Mouse (Mus musculus): Measurements from ENCODE around the gene Ccnyl1. TPM values are rescaled to one million over a fixed set of nuclear protein-coding genes. Genes with fewer than 3 reads are reported as not detected.

Ccnyl1 gene
- polyA plus RNA-seq, 1 experiment from 2014 or later: 6.9 TPM

- no peak overlapping the region for H3K27ac ChIP-seq (ENCODE audit: low read depth, low read length)
- no peak for ATAC-seq (ENCODE audit: low read depth)
- no peaks in the 10 kb centered on the region for H3K4me1 ChIP-seq (ENCODE audit: control insufficient read depth, insufficient read depth, low read length)
- no peaks in the 10 kb centered on the region for H3K27me3 ChIP-seq (ENCODE audit: control insufficient read depth, insufficient read depth, low read length)
- H3K9ac ChIP-seq (replicated peaks; ENCODE audit: low read depth, low read length): no peak overlapping the region
- H3K4me3 ChIP-seq (ENCODE audit: low read depth, low read length): no peak overlapping the region
- no peaks in the 10 kb centered on the region for H3K36me3 ChIP-seq (ENCODE audit: control insufficient read depth, insufficient read depth, low read length)
- H3K4me2 ChIP-seq (ENCODE audit: low read depth, low read length): no peak overlapping the region
- no peaks in the 10 kb centered on the region for H3K9me3 ChIP-seq (ENCODE audit: control insufficient read depth, low read length)
Measured at GRCm38 (mm10) chr1:64744616-64745015, 54.4 kb downstream of the Ccnyl1 start.

DNA sequence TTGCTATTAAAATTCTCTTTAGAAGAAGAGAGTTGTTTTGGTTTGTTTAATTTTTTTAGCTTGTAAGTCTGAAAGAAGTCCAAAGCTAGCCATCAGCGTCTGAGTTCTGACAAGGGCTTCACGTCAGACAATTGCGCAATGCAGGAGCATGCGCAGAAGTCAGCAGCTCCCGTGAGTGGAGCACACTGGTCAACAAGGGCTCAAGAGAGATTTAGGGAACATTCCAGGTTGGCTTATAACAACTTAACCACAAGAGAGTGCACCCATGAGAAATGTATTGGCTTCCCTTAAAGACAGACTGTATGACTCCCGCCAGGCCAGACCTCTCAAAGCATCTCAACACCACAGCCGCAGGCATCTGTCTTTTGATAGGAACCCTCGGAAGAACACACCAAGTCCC is 62.9 kb downstream of the Ccnyl1 start:
- no peak overlapping the region for H3K27ac ChIP-seq (ENCODE audit: low read depth, low read length)
- no peak overlapping the region for H3K4me3 ChIP-seq (ENCODE audit: low read depth, low read length)
- no peak overlapping the region for H3K4me2 ChIP-seq (ENCODE audit: low read depth, low read length)
- no peaks in the 10 kb centered on the region for H3K9me3 ChIP-seq (ENCODE audit: control insufficient read depth, low read length)
- H3K9ac ChIP-seq (replicated peaks; ENCODE audit: low read depth, low read length): no peak overlapping the region
- 89% methylated on average over 8 of the region's 8 CpGs for WGBS
- H3K27me3 ChIP-seq (ENCODE audit: control insufficient read depth, insufficient read depth, low read length): no peaks in the 10 kb centered on the region
- no peaks in the 10 kb centered on the region for H3K36me3 ChIP-seq (ENCODE audit: control insufficient read depth, insufficient read depth, low read length)
- no peak for ATAC-seq (ENCODE audit: low read depth)
- no peaks in the 10 kb centered on the region for H3K4me1 ChIP-seq (ENCODE audit: control insufficient read depth, insufficient read depth, low read length)

DNA sequence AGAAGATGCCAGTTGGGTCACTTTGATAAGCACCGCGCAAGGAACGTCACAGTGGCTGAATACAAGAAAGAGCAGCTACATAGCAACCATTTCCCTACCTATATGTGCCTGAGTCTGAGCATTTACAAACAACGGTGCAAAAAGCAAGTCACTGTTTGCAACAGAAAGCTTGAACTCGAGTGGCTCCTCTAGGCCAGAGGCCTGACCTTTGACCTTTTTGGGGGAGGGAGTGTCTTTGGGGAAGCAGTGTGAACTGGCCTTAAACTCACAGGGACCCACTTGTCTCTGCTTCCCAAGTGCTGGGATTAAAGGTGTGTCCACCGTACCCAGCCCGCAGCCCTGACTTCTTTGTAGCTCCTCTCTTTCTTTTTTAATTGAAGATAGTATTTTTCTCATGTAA is 63.4 kb downstream of the Ccnyl1 start:
- H3K36me3 ChIP-seq (ENCODE audit: control insufficient read depth, insufficient read depth, low read length): no peaks in the 10 kb centered on the region
- ATAC-seq (ENCODE audit: low read depth): no peak
- H3K4me2 ChIP-seq (ENCODE audit: low read depth, low read length): no peak overlapping the region
- 79% methylated on average over 7 of the region's 7 CpGs for WGBS
- no peaks in the 10 kb centered on the region for H3K4me1 ChIP-seq (ENCODE audit: control insufficient read depth, insufficient read depth, low read length)
- no peak overlapping the region for H3K4me3 ChIP-seq (ENCODE audit: low read depth, low read length)
- H3K27me3 ChIP-seq (ENCODE audit: control insufficient read depth, insufficient read depth, low read length): no peaks in the 10 kb centered on the region
- no peaks in the 10 kb centered on the region for H3K9me3 ChIP-seq (ENCODE audit: control insufficient read depth, low read length)
- H3K9ac ChIP-seq (replicated peaks; ENCODE audit: low read depth, low read length): no peak overlapping the region
- H3K27ac ChIP-seq (ENCODE audit: low read depth, low read length): no peak overlapping the region

DNA sequence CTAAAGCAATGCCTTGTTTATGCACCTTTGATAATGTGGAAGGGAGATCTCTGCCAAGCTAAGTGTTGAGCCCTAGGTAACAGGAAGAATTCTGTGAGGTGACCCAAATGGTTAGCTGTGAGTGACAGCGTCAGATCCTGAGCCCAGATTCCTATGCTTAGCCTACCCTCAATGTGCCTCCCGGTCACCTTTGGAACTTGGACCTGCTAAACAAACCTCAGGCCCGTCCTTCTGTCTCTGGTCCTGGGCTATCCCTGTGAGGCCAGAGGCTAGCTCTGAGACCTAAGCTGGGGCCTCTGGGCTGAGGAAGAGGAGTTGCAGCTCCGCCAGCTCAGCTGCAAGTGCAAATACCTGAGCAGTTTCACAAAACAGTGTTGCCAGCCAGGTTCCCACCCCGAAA is 64.4 kb downstream of the Ccnyl1 start:
- WGBS: 90% methylated on average over 5 of the region's 5 CpGs
- H3K9ac ChIP-seq (replicated peaks; ENCODE audit: low read depth, low read length): no peak overlapping the region
- H3K4me3 ChIP-seq (ENCODE audit: low read depth, low read length): no peak overlapping the region
- ATAC-seq (ENCODE audit: low read depth): no peak
- H3K36me3 ChIP-seq (ENCODE audit: control insufficient read depth, insufficient read depth, low read length): no peaks in the 10 kb centered on the region
- H3K27ac ChIP-seq (ENCODE audit: low read depth, low read length): no peak overlapping the region
- no peaks in the 10 kb centered on the region for H3K27me3 ChIP-seq (ENCODE audit: control insufficient read depth, insufficient read depth, low read length)
- no peak overlapping the region for H3K4me2 ChIP-seq (ENCODE audit: low read depth, low read length)
- H3K4me1 ChIP-seq (ENCODE audit: control insufficient read depth, insufficient read depth, low read length): no peaks in the 10 kb centered on the region
- no peaks in the 10 kb centered on the region for H3K9me3 ChIP-seq (ENCODE audit: control insufficient read depth, low read length)

DNA sequence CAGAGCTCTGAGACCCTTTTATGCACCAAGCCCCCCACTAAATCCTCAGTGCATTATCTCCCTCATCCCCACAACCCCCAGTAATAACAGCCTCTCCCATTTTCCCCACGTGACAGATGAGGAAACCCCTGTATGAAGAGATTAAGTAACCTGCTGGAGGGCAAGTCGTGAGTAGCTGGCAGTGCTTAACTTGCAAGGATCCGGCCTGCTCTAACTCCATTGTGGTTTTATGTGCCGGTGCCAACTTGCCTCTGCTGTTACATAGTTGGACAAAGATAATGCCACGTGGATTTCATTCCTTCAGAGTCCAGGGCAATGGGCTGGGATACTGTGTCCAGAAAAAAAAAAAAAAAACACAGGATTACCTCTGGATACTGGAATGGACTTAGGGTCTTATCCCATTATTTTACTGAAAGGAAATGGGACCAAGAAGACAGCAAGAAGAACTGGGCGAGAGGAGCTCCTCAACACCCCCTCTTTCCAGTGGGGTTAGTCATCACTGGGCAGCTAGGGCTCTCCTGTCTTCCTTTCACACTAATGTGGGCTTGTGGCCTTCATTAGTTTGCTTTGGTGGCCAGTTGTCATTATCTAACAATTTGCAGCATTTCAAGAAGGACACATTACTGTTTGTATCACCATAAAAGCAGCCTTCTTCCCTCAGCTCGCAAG is 65.8 kb downstream of the Ccnyl1 start:
- 76% methylated on average over 7 of the region's 7 CpGs for WGBS
- Histone ChIP-seq H3K27ac (ENCODE audit: low read depth, low read length) (no peak overlapping the region), H3K4me3 (ENCODE audit: low read depth, low read length) (no peak overlapping the region), H3K27me3 (ENCODE audit: control insufficient read depth, insufficient read depth, low read length) (no peaks in the 10 kb centered on the region), H3K36me3 (ENCODE audit: control insufficient read depth, insufficient read depth, low read length) (no peaks in the 10 kb centered on the region), H3K4me2 (ENCODE audit: low read depth, low read length) (no peak overlapping the region), H3K9me3 (ENCODE audit: control insufficient read depth, low read length) (no peaks in the 10 kb centered on the region), H3K4me1 (ENCODE audit: control insufficient read depth, insufficient read depth, low read length) (no peaks in the 10 kb centered on the region), H3K9ac (replicated peaks; ENCODE audit: low read depth, low read length) (no peak overlapping the region)
- no peak for ATAC-seq (ENCODE audit: low read depth)

GRCm38 (mm10) chr1:64756640-64757030 is 66.4 kb downstream of the Ccnyl1 start:
- no peak for ATAC-seq (ENCODE audit: low read depth)
- Histone ChIP-seq H3K36me3 (ENCODE audit: control insufficient read depth, insufficient read depth, low read length) (no peaks in the 10 kb centered on the region), H3K4me2 (ENCODE audit: low read depth, low read length) (no peak overlapping the region), H3K4me1 (ENCODE audit: control insufficient read depth, insufficient read depth, low read length) (no peaks in the 10 kb centered on the region), H3K27me3 (ENCODE audit: control insufficient read depth, insufficient read depth, low read length) (no peaks in the 10 kb centered on the region), H3K4me3 (ENCODE audit: low read depth, low read length) (no peak overlapping the region), H3K9ac (replicated peaks; ENCODE audit: low read depth, low read length) (no peak overlapping the region), H3K27ac (ENCODE audit: low read depth, low read length) (no peak overlapping the region), H3K9me3 (ENCODE audit: control insufficient read depth, low read length) (no peaks in the 10 kb centered on the region)
- 76% methylated on average over 10 of the region's 10 CpGs for WGBS

GRCm38 (mm10) chr1:64757254-64757653 is 67.0 kb downstream of the Ccnyl1 start:
- Histone ChIP-seq H3K27me3 (ENCODE audit: control insufficient read depth, insufficient read depth, low read length) (no peaks in the 10 kb centered on the region), H3K27ac (ENCODE audit: low read depth, low read length) (no peak overlapping the region), H3K4me2 (ENCODE audit: low read depth, low read length) (no peak overlapping the region), H3K36me3 (ENCODE audit: control insufficient read depth, insufficient read depth, low read length) (no peaks in the 10 kb centered on the region), H3K9ac (replicated peaks; ENCODE audit: low read depth, low read length) (no peak overlapping the region), H3K9me3 (ENCODE audit: control insufficient read depth, low read length) (no peaks in the 10 kb centered on the region), H3K4me1 (ENCODE audit: control insufficient read depth, insufficient read depth, low read length) (no peaks in the 10 kb centered on the region), H3K4me3 (ENCODE audit: low read depth, low read length) (no peak overlapping the region)
- ATAC-seq (ENCODE audit: low read depth): no peak
- 33% methylated on average over 2 of the region's 2 CpGs for WGBS

- WGBS: 87% methylated on average over 5 of the region's 5 CpGs
- ATAC-seq (ENCODE audit: low read depth): no peak
- Histone ChIP-seq H3K27me3 (ENCODE audit: control insufficient read depth, insufficient read depth, low read length) (no peaks in the 10 kb centered on the region), H3K9ac (replicated peaks; ENCODE audit: low read depth, low read length) (no peak overlapping the region), H3K27ac (ENCODE audit: low read depth, low read length) (no peak overlapping the region), H3K4me2 (ENCODE audit: low read depth, low read length) (no peak overlapping the region), H3K4me3 (ENCODE audit: low read depth, low read length) (no peak overlapping the region), H3K9me3 (ENCODE audit: control insufficient read depth, low read length) (no peaks in the 10 kb centered on the region), H3K36me3 (ENCODE audit: control insufficient read depth, insufficient read depth, low read length) (no peaks in the 10 kb centered on the region), H3K4me1 (ENCODE audit: control insufficient read depth, insufficient read depth, low read length) (no peaks in the 10 kb centered on the region)
Measured at GRCm38 (mm10) chr1:64757766-64758165, 67.5 kb downstream of the Ccnyl1 start.

DNA sequence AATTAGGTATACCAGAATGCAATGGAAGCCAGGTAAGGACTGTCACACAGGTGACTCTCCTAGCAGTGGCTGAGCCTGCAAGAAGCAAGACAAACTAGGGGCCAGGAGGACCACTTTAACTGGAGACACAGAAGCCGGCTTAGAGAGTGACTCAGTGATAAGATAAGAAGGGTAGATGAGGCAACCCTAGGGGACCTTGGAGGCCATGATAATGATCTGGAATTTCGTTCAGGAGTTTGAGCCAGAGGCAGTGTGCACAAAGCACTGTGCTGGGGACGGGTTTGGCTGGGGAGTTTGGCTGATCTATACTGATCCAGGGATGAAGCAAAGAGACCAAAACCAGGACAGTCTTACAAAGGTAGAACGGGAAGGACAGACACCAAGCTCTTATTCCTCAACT is 71.4 kb downstream of the Ccnyl1 start:
- no peak overlapping the region for H3K9ac ChIP-seq (replicated peaks; ENCODE audit: low read depth, low read length)
- H3K27me3 ChIP-seq (ENCODE audit: control insufficient read depth, insufficient read depth, low read length): no peaks in the 10 kb centered on the region
- H3K9me3 ChIP-seq (ENCODE audit: control insufficient read depth, low read length): no peaks in the 10 kb centered on the region
- H3K36me3 ChIP-seq (ENCODE audit: control insufficient read depth, insufficient read depth, low read length): no peaks in the 10 kb centered on the region
- no peaks in the 10 kb centered on the region for H3K4me1 ChIP-seq (ENCODE audit: control insufficient read depth, insufficient read depth, low read length)
- no peak for ATAC-seq (ENCODE audit: low read depth)
- no peak overlapping the region for H3K4me3 ChIP-seq (ENCODE audit: low read depth, low read length)
- no peak overlapping the region for H3K27ac ChIP-seq (ENCODE audit: low read depth, low read length)
- no peak overlapping the region for H3K4me2 ChIP-seq (ENCODE audit: low read depth, low read length)
- WGBS: 90% methylated on average over 4 of the region's 4 CpGs
